Mouse (Mus musculus) left cerebral cortex, adult 11 months (tissue): ENCODE data around the gene Fcf1.

Source experiments
- DNase-seq: peaks from one replicate; pipeline ENCODE4 v3.0.0; 2022; ENCODE audit warnings: low spot score

The Fcf1 gene

DNA sequence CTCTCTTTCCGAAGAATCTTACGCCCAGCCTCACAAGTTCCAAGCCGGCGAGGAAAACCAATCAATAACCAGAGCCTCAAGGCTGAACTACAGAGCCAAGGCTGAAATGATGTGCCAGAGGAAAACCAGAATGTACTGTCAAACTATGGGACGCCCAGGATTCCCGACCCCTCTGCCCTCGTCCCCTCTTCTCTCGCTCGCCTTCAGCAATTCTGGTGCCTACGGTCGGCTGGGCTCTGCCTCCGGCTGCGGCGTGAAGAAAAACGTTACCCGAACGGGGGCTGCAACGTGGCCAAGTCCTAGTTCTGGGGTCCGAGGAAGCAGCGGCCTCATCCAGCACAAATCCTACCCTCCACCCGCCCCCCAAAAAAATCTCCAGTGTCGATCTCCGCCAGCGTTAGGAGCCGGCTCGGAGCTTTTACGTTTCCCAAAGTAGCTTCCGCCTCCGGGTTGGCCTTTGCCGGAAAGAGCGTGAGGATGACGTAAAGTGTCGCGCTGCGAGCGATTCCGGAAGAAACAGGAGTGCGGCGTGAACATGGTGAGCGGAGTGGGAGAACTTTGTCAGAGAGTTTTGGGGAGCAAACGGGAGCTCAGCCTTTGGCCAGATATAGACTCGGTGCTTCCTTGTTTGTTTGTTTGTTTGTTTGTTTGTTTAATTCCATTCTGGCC lies at the start of gene Fcf1, which contains the start of gene Arel1:
Gene Fcf1 (plus strand): TSS at position 470 of the 669 bp plus-strand sequence.
Gene Arel1 (minus strand): TSS at position 473 of the 669 bp plus-strand sequence.
- DNase-seq = peak; percentile 85

DNA sequence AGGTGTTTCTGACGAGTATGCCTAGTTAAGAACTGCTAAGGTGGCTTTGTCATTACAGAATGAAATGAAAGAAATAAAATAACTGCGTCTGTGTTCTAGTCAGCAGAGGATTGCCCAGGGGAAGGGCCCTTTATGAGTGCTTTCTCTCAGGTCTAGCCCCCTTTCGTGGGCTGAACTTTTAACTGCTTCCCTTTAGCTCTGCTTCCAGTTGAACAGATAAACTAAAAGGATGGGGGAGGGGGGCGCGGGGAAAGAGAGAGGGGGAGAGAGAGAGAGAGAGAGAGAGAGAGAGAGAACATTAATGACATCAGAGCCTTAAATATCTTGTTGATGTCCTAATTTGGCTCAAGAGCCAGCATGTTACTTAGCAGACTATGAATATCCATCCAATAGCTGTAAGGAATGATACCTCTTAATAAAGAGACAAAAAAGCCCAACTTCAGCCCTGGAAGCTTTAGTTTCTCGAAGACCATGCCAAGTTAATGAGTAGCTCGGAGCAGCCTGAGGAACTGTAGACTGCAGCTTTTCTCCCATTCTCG lies 48.7 kb upstream of the Fcf1 start:
- no peak for DNase-seq

DNA sequence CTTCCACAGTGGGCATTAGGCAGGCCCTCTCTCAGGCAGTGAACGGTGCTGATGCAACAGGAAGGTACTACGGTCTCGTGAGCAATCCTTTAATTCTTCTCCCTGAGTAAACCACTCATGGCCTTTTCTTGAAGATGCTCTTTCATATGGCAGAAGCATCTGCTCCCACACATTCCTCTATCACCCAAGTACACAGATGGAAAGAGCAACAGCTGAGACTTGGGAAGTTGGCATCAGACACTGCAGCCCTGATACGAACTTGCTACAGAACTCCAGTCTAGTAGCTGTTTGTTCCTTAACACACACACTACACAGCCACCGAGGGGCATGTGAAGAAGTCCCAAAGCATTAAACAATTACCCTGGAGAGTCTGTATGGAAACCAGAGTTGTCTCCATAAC lies 46.4 kb upstream of the Fcf1 start:
- DNase-seq = no peak

DNA sequence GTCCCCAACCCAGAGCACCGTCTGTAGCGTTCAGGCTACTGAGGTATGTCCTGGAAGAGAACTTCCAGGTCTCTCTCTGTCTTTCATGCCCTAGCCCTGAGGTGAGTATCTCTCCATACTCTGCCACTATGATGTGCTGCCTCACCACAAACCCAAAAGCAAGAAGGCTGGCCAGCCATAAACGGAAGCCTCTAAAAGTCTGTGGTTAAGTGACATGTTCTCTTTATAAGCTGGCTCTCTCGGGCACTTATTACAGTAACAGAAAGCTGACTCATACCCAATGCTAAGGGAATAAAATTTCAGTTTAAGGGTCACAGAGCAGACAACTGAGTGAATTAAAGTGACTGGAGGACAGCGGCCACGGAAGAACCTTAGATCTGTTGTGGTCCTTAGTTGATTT lies 44.2 kb upstream of the Fcf1 start:
- no peak for DNase-seq

DNA sequence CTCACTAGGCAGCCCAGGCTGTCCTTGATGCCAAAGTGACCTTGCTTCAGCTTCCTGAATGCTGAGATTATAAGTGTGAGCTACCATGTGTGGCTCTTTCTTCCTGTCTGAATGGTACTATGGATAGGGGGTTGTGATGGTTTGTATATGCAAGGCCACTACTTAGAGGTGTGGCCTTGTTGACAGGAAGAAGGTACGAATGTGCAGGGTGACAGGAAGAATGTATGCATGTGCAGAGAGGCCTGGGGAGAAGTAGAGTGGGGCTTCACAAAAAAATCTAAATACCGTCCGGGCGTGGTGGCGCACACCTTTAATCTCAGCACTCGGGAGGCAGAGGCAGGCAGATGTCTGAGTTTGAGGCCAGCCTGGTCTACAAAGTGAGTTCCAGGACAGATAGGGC lies 38.5 kb upstream of the Fcf1 start:
- no peak for DNase-seq

DNA sequence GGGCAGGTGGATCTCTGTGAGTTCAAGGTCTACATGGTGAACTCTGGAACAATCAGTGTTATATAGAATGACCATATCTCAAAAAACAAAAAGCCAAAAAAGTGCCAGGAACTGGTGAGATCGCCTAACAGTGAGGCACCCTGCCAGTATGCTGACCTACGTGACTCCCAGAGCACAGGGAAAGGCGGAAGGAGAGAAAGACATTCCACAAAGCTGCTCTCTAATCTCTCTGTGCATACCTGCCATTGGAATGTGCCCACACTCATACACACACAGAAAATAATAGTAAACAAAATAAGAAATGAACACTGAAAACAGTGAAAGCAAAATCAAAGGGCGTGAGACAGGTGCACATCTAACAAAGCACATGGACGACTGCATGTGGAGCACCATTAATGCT lies 35.4 kb upstream of the Fcf1 start:
- no peak for DNase-seq

DNA sequence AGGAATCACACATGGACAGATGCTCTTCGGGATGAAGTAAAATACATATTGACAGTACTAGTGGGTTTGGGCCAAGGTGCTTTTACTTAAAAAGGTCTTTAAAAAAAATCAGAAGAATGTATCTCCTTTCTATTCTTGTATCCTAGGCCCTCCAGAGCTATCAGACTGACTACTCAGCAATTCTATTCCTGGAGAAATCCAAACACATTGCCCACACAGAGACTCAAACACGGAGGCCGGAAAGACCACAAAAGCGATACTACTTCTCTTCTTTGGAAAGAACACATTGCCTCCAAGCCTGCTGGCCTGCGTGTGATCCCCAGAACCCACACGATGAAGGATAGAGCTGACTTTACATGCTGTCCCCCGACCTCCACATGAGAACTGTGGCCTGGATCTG lies 31.6 kb upstream of the Fcf1 start:
- no peak for DNase-seq

DNA sequence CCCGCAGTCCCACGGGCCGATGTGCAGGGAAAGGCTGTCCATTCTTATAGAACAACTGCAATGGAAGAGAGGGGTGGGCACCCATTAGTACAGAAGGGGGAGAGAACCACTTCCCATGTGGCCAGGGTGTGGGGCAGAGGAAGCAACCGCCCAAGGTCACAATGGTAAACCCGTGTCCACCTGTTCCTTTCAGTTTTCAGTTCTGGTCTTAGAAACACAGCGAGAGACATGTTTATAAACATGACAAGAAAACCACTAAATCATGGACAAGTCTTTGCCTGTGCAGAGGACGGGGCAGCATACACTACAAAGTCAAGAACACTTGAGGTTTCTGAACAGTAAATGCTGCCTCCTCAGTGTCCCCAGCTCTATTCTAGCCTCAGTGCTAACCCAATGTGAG lies 30.4 kb upstream of the Fcf1 start:
- DNase-seq = no peak

DNA sequence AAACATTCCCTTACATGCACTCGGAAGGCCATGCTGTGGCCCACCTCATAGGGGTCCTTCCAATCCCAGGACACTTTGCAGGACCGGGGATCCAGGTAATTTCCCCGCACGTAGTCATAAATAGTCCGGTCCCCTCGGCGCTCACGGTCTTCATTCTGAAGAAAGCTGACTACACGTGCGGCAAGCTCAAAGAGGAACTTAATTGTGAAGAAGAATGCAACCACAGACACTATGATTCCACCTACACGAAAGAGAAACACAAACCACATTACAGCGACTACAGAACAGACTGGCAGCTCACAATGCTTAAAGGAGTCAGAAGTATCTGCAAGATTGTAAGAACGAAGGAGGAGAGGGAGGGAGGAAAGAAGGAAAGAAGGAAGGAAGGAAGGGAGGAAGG lies 29.0 kb upstream of the Fcf1 start:
- DNase-seq = no peak

DNA sequence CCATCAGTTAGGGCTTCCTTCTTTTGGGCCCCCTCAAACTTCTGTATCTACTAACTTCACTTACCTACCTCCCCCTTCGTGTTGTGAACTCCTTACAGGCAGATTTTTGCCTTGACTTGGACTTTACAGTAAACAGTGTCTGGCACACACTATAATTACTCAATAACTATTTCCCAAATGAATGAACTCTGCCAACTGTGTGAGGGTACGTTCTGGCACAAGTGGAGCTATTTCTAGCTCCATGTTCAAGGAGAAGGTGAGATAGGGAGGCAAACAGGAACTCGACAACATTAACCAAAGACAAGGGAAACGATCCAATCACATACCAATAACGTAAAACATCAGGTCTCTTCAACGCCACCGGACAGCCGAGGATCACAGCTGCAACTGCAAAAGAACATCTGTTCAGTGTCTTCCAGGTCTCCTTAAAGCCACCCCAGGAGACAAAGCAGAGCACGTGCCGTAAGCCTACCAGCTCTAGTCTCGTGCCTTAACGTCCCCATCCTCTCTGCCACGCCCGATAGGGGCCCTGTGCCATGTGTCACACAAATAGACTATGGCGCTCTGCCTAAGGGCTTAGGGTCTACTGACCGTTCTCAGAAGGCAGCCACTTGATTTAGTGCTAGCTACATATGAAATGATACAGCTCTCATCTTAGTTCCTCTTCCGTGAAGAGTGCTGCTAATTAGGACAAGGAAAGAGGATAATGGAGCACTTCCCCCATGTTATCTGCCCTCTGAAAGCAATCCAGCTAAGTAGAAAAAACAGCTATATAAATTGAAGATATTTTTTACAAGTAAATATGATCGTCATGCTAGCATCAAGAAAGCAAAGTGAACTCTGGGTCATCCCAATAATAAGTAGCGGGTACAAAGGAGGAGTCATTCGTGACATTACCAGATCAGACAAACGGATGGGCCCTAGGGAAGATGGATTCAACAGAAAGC lies 27.4 kb upstream of the Fcf1 start:
- DNase-seq = no peak

DNA sequence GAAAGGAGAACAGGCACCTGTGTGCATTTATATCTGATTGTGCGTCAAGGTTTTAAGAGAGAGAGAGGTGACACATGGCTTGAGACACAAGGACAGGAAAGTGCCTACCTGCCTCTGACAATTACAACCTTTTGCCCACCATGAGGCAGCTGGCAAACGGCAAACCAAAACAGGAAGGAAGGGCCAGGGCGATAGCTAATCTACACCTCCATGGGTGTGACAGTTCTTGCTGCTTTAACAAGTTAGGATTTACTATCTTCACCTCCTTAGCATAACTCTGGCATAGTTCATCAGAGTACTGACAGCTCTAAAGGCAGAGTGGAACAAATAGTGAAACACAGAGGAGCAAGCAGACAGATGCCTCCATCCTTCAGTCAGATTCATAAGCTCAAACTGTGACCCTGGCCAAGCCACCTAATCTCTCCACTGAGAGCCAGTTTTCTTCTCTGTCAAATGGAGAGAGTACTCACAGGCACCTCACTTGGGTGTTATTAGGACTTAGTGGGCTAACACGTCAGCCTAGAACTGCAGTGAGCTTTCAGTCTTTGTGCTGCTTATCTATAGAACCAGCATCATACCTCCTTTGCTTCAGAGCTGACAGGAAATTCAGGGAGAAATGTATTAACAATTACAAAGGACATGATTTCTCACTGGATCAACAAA lies 26.4 kb upstream of the Fcf1 start:
- DNase-seq = no peak

DNA sequence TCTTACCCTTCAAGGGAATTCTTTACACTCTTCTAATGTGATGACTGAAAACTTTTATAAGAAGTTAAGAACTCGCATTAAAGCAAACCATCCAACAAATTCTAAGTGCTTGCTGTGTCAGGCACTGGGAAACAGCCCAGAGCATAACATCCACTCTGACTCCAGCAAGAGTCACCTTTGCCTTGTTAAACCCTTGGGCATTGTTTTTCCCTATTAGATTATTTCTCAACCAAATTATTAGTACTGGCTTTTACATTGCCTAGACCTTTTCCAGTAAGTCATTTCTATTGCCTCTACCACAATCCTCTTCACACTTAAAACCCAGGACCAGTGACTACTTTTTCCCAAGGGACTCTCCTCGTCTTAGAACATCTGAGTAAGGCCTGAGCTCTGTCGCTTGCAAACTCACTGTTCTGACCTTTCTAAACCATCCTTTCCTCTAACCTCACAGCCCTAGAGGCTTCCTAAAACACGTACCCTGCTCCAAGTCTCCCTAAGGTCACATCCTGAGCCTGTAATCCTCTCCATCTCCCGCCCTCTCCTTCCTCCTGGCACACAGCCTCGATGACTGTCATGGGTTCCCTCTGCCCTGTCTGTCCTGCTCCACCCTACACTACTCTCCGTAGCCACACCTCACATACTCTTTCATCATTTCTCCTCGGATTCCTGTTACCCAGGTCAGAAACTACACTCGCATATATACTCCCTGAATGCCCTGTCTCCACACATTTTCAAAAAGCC lies 25.7 kb upstream of the Fcf1 start:
- DNase-seq = no peak

DNA sequence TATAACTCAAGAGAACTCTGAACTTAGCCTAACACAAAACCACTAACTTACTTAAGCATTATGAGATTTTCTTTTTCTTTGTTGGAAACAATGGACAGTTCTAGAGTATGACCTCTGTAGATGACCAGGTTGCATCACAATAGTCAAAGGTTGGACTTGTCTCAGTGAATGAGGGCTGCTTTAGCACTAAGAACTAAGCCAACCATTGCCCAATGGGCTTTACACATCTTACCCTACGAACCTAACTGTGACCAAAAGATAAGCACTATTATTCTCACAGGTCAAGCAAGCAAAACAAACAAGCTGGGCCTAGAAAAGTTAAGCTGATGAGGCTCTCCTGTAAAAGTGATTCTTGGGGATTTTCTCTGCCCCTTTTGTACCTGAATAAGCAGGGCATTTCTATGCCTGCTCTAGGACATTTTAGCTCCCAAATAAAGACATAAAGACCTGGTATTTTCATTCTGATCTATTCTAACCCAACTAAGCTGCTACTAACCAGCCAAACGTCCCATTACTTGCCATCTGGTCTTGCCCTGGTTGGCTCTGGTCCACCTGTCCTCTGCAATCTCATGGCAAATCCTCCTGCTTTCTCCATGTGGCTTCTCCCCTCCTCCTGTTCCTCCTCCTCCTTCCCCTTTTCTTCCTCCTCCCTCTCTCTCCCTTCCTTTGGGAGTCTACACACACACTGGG lies 22.7 kb upstream of the Fcf1 start:
- no peak for DNase-seq

DNA sequence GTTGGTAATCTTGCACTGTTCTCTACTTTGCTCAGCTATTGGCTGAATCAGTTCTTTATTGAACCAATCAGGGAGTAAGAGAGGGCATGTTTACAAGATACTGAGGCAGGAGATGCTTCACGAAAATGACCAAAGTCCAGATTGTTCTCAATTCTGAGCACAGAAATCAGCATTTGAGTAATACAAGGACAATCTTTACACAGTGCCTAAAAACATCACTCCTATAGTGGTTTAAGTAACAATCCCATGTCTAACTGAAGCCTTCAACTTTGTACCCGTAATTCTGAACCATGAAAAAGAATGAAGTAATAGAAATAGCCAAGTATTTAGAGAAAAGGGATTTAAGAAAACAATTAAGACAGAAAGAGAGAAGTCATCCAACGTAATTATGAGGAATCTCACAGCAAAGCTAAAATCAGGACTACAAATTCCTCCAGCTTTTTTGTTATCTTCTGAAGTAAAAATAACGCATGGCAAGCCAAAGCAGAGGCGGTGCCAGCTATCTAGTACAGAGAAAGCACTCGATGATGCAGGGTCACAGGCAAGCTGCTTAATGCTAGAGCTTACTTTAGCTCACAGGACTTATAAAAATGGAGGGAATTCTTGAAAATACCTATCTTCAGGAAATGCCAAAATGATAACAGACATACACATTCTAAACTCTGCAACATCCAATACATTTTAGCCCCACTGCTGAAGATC lies 22.0 kb upstream of the Fcf1 start:
- DNase-seq = no peak

DNA sequence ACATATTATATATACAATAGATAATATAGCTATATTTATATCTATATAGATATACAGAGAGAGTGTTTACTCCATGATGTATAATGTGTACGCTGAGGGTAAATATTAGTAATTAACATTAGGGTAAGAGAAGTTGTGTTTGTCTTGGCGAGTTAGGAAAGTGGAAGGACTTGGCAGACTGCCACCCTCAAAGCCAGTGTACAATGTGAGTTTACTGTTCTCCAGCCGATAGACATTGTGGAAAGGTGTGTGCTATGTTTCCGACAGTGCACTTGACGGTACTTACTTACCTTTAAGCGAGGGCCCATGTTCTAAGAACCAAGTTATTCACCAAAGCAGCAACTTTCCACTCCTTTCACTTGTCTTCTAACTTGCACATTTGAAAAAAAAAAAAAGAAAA lies 19.9 kb upstream of the Fcf1 start:
- no peak for DNase-seq

DNA sequence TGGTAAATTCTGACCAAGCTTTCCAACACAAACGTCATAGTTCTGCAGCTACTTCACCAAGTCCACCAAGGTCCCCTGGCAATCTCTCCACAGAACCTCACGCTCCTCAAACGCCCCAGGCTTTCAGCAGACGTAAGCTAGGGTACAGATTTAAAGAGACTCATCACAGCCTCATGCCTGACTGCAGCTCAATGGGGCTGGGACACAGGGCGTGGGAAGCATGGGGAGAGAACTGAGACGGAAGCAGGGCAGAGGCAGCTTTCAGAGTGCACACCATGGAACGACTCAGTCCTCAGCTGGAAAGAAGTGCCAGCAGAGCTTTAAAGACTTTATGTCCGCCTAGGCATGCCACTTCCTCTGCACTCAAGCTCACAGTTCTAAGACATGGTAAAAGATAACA lies 19.2 kb upstream of the Fcf1 start:
- no peak for DNase-seq

DNA sequence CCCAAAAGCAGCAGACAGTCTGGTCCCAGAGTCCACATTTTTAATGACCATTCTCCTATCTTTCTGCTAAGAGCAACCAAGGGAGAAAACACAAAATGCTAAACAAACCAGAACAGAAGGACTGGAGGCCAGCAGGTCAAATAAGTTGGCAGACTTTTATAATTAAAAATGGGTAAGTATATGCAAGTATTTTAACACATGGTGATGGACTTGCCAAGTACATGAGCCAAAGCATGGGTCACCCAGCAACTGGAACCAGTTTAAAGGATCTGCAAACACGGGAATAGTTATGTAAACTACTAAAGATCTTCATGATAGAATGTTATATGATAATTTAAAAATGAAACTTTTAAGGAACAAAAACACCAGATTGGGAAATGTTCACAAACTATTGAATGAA lies 18.3 kb upstream of the Fcf1 start:
- no peak for DNase-seq

DNA sequence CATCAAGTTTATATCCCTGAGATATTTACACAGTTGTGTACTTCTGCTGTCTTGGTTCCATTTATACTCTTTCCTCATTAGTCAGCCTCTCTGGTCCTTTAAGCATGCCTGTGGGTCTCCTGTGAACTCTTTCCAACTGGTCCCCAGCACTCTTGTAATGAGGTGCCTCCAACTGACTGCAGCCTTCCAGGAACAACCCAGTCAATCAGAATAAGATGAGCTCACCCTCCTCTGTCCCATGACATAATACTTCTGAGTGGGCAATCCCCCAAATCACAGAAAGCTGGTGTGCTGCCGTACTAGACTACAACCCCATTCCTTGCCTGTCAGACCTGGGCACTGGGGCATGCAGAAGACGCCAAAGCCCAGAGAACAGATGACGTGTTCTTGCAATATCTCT lies 14.4 kb upstream of the Fcf1 start:
- no peak for DNase-seq

DNA sequence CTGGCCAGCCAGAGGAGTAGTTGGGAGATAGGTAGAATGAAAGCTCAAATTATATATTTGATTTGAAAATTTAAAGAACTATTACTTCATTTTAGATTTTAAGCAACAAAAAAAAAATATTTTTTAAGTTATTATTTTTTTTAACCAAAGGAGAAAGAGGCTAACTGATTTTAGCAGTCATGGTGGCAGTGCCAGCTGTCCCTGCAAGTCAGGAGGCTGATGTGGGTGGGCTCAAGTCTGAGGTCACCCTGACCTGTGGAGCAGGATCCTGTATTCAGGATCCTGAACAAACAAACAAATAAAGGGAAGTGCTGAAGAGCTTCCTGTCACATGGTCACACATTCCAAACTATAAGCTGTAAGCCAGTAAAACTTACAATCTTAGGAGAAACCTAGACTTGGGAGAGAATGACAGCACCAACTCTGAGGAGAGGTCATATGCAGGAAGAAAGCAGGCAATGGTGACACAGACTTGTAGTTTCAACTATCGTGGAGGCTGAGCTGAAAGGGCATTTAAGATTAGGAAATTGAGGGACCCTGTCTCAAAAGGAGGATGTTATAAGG lies 11.8 kb upstream of the Fcf1 start:
- DNase-seq = no peak

DNA sequence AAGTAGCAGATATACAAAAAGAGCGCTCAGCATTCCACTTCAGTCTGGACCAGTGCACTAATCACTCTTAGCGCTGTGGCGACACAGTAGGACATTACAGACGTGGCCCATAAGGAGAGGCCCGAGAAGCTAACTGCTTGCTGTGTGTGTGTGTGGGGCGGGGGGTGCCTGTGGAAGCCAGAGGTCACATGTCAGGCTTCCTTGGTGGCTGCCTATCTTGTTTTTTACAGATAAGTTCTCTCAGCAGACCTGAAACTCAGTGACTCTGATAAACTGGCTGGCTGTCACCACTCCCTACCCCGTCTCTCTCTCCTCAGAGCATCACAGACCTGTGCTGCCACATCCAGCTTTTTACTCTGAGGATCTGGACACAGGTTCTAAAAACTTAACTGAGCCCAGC lies 8.1 kb upstream of the Fcf1 start:
- no peak for DNase-seq
